Mouse (Mus musculus) layer of hippocampus, postnatal 14 days (tissue): ENCODE measurements at regions not wholly inside any gene's neighbourhood (a gene's known extent, or its start where the extent isn't known, plus 50 kb on each side); places are given as distances from the start of the nearest gene placed in this dataset.
A peak's percentile ranks its signal among the peaks of the same experiment; 100 is the strongest.

Experiments used
- DNase-seq, 2 experiments: peaks; one replicate each; pipeline ENCODE4 v3.0.0; 2021 to 2022; ENCODE audit warnings: low spot score in 2 of 2, mixed read lengths in 1 of 2

- no peak for DNase-seq
Measured at GRCm38 (mm10) chr17:59680511-59680910, 667.3 kb upstream of the Nudt12 start.

- DNase-seq: peak in 1 of 2 experiments; percentile 4
Measured at GRCm38 (mm10) chr17:59642558-59642957, 629.4 kb upstream of the Nudt12 start.
